Mouse (Mus musculus) heart, postnatal 0 days (tissue): Measurements from ENCODE around the gene Dhrs7c. TPM values are rescaled to one million over a fixed set of nuclear protein-coding genes. Genes with fewer than 3 reads are reported as not detected.

Experiments used
- ATAC-seq: fragments of 200-750 bp; cut with Nextera tagmentation; 2 replicates; pipeline ENCODE4 v1.8.0; 2017; ENCODE audit warnings: low read depth, moderate number of reproducible peaks, moderate library complexity; ENCODE audit not compliant: insufficient read depth
- DNase-seq: peaks from one replicate; pipeline ENCODE4 v3.0.0-alpha.2; 2016; ENCODE audit warnings: low spot score
- H3K27ac ChIP-seq: fragments of 300-500 bp; sonication (generic); 2 replicates; pipeline ENCODE4 v1.5.1; 2014; ENCODE audit warnings: low read depth, mild to moderate bottlenecking
- H3K27me3 ChIP-seq: fragments of 300-500 bp; sonication (generic); 2 replicates; pipeline ENCODE4 v1.6.1; 2014; ENCODE audit warnings: low read length, mixed read lengths; ENCODE audit not compliant: control insufficient read depth, insufficient read depth
- H3K36me3 ChIP-seq: fragments of 300-500 bp; sonication (generic); replicated peaks from 2 replicates; pipeline ENCODE4 v1.6.1; 2014; ENCODE audit warnings: low read length, mixed read lengths; ENCODE audit not compliant: control insufficient read depth, insufficient read depth
- H3K4me1 ChIP-seq: fragments of 300-500 bp; sonication (generic); 2 replicates; pipeline ENCODE4 v1.6.1; 2014; ENCODE audit warnings: antibody characterized with exemption; ENCODE audit not compliant: control insufficient read depth, insufficient read depth
- H3K4me2 ChIP-seq: fragments of 300-500 bp; sonication (generic); 2 replicates; pipeline ENCODE4 v1.6.1; 2014; ENCODE audit warnings: low read depth, mild to moderate bottlenecking, low read length, moderate library complexity
- H3K4me3 ChIP-seq: fragments of 300-500 bp; sonication (generic); 2 replicates; pipeline ENCODE4 v1.5.1; 2014; ENCODE audit warnings: low read depth, low read length
- H3K9ac ChIP-seq: fragments of 300-500 bp; sonication (generic); replicated peaks from 2 replicates; pipeline ENCODE4 v1.6.1; 2014; ENCODE audit warnings: low read depth, low read length, mixed read lengths
- H3K9me3 ChIP-seq: fragments of 300-500 bp; sonication (generic); replicated peaks from 2 replicates; pipeline ENCODE4 v1.6.1; 2016; ENCODE audit warnings: low read length; ENCODE audit not compliant: control insufficient read depth
- CTCF ChIP-seq: IDR thresholded peaks from 2 replicates; pipeline ENCODE4 v1.5.1; 2016; ENCODE audit warnings: antibody characterized with exemption, control low read depth, low read depth
- EP300 ChIP-seq: IDR thresholded peaks from 2 replicates; pipeline ENCODE4 v1.6.1; 2016; ENCODE audit warnings: antibody characterized with exemption, low read depth
- WGBS: fragments of 180-500 bp; shearing (Covaris S2); extraction: QIAGEN DNeasy Blood & Tissue Kit; methylation state at CpG from one replicate; pipeline ENCODE4 v1.1.7; 2014; 5-methylcytosine and 5-hydroxymethylcytosine counted together
- polyA plus RNA-seq: library from polyadenylated mRNA; unstranded; fragments of >200 nt; fragmentation: Nextera tagmentation; extraction: Ambion mirVana; gene quantifications from 2 replicates; pipeline ENCODE4 v1.2.1, GENCODE M21; 2015
- total RNA-seq: library from RNA; depleted of rRNA; stranded (reverse); fragments of >200 nt; gene quantifications from 2 replicates; pipeline ENCODE4 v1.2.3, GENCODE M21; 2014; ENCODE audit warnings: low replicate concordance

The Dhrs7c gene
- total and polyA plus RNA-seq, 2 experiments from 2014 or later = 92.5 to 148 TPM

- Histone ChIP-seq H3K9ac (no peak overlapping the region), H3K36me3 (no peaks in the 10 kb centered on the region), H3K27me3 (no peaks in the 10 kb centered on the region), H3K9me3 (no peaks in the 10 kb centered on the region), H3K4me2 (no peak overlapping the region), H3K4me3 (no peak overlapping the region), H3K4me1 (no peaks in the 10 kb centered on the region), H3K27ac (no peak overlapping the region)
- DNase-seq = no peak
- 63% methylated on average over 1 of the region's 1 CpGs for WGBS
- TF ChIP-seq EP300 = no peak
- no peak for TF ChIP-seq CTCF
- ATAC-seq = no peak
Measured at GRCm38 (mm10) chr11:67839810-67840209, 41.8 kb downstream of the Dhrs7c start.

GRCm38 (mm10) chr11:67845193-67845592 is 47.2 kb downstream of the Dhrs7c start:
- Histone ChIP-seq H3K9me3 (no peaks in the 10 kb centered on the region), H3K36me3 (no peaks in the 10 kb centered on the region), H3K4me1 (no peaks in the 10 kb centered on the region), H3K27ac (no peak overlapping the region), H3K27me3 (no peaks in the 10 kb centered on the region), H3K4me2 (no peak overlapping the region), H3K9ac (no peak overlapping the region), H3K4me3 (no peak overlapping the region)
- no peak for ATAC-seq
- no peak for TF ChIP-seq EP300
- TF ChIP-seq CTCF = no peak
- WGBS = 65% methylated on average over 4 of the region's 4 CpGs
- DNase-seq = no peak

DNA sequence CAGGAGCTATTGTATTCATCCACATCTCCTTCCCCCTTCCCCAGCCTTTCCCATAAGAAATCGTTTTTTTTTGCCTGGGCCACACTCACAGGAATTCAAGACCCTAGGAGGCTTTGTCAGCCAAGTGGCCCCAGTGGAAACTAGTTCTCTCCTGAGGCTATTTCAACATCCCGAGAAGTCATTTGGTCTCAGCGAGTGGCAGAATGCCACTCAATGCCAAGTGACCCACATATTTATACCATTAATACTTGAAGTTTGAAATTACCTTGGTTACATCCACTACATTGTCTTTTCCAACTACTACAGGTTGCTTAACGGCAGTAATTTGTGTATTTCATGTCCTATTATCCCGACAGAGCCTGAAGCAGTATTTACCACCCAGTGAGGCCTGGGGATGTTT is 53.8 kb downstream of the Dhrs7c start:
- Histone ChIP-seq H3K4me2 (no peak overlapping the region), H3K9me3 (no peaks in the 10 kb centered on the region), H3K4me1 (no peaks in the 10 kb centered on the region), H3K27me3 (no peaks in the 10 kb centered on the region), H3K4me3 (no peak overlapping the region), H3K36me3 (no peaks in the 10 kb centered on the region), H3K9ac (no peak overlapping the region), H3K27ac (no peak overlapping the region)
- WGBS = 68% methylated on average over 5 of the region's 5 CpGs
- no peak for DNase-seq
- no peak for TF ChIP-seq CTCF
- no peak for TF ChIP-seq EP300
- ATAC-seq = no peak

- Histone ChIP-seq H3K27me3 (no peaks in the 10 kb centered on the region), H3K27ac (no peak overlapping the region), H3K4me3 (no peak overlapping the region), H3K9me3 (no peaks in the 10 kb centered on the region), H3K4me1 (no peaks in the 10 kb centered on the region), H3K36me3 (no peaks in the 10 kb centered on the region), H3K4me2 (no peak overlapping the region), H3K9ac (no peak overlapping the region)
- 51% methylated on average over 6 of the region's 6 CpGs for WGBS
- DNase-seq (no peak), ATAC-seq (no peak)
- no peak for TF ChIP-seq CTCF
- no peak for TF ChIP-seq EP300
Measured at GRCm38 (mm10) chr11:67853996-67854395, 56.0 kb downstream of the Dhrs7c start.

DNA sequence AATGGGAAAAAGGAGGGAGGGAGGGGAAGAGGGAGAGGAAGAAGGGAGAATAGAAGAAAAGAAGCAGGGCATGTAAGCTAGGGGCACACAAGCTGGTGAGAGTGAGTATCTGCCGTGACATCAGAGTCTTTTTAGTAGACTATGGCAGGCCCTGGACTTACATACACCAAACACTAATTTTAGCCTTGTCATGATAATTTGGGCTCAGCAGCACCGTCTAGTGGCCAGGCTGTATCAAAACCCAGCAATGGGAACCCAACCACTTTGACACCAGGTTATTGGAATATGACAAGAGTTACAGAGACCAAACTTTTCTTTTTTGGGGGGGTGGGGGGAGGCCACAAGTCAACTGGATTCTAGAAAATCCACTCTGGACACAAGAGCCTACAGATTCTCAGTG is 57.0 kb downstream of the Dhrs7c start:
- 13% methylated on average over 2 of the region's 2 CpGs for WGBS
- no peaks in the 10 kb centered on the region for H3K9me3 ChIP-seq
- H3K4me1 ChIP-seq = no peaks in the 10 kb centered on the region
- H3K27me3 ChIP-seq = no peaks in the 10 kb centered on the region
- DNase-seq (peak; percentile 67), ATAC-seq (no peak)
- no peak overlapping the region for H3K4me2 ChIP-seq
- H3K9ac ChIP-seq = no peak overlapping the region
- TF ChIP-seq EP300 (no peak), CTCF (peak; percentile 77)
- no peak overlapping the region for H3K4me3 ChIP-seq
- no peaks in the 10 kb centered on the region for H3K36me3 ChIP-seq
- H3K27ac ChIP-seq = no peak overlapping the region

DNA sequence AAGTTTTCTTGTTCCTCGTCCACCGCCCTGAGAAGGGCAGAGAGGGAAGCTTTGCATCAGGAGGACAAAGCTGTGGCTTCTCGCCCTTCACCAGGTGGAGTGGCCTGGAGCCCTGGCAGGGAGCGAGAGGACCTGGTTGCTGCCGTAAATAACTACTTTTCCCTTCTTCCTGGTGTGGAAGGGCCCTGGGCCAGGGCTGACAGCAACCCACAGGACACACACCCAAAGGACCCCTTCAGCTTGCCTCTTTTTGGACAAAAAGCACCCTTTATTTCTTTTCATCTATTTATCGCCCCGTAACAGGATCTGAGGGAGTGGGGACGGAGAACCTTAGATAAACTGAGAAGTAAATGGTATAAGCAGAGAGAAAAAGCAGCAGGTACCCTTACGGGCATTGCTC is 60.5 kb downstream of the Dhrs7c start:
- no peak for TF ChIP-seq EP300
- TF ChIP-seq CTCF = no peak
- no peaks in the 10 kb centered on the region for H3K9me3 ChIP-seq
- peaks cover 8% of the 10 kb centered on the region; the same call in 1 of the 2 replicates for H3K4me1 ChIP-seq
- ATAC-seq (no peak), DNase-seq (no peak)
- no peak overlapping the region for H3K27ac ChIP-seq
- H3K36me3 ChIP-seq = no peaks in the 10 kb centered on the region
- H3K4me2 ChIP-seq = no peak overlapping the region
- H3K9ac ChIP-seq = no peak overlapping the region
- no peak overlapping the region for H3K4me3 ChIP-seq
- no peaks in the 10 kb centered on the region for H3K27me3 ChIP-seq
- 82% methylated on average over 9 of the region's 9 CpGs for WGBS
